Mouse (Mus musculus): ENCODE measurements at regions not wholly inside any gene's neighbourhood (a gene's known extent, or its start where the extent isn't known, plus 50 kb on each side); places are given as distances from the start of the nearest gene placed in this dataset.

DNA sequence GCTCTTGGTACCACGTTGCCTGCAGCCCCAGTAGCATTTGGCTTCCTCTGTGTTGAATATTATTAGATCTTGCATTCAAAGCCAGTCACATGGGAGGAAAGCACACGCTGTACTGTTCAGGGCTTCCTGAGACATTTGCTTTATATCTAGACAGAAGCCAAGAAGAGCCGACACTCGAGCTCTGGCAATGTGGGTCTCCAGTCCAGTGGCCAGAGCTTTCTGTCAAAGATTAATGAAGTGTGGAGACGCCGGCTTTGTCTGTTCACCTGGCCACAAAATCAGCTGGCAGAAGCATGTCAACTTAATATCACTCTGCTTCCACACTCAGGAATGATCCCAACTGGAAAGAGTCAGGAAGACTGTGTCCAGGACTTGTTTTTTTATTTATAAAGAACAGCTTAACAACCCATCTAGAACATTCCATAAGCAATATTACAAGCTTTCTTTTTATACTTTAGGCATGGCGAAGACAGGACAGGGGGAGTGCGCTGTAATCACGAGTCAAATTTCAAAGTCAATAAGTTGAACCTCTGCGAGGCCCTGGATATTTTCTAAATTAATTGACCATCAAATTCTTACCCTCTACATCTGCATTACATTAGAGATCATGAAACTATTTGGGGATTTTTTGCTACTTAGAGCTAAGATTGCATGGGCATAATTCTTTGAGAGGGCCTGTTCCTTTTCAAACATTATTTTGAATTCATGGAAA, 214.3 kb upstream of the F930015N05Rik start:
- Histone ChIP-seq H3K36me3 (ENCODE audit: insufficient read depth, low read length) (no peaks in the 10 kb centered on the region), H3K27me3 (ENCODE audit: insufficient read depth, low read length) (no peaks in the 10 kb centered on the region), H3K4me2 (replicated peaks; ENCODE audit: low read depth, low read length) (no peak overlapping the region), H3K9me3 (ENCODE audit: low read length) (no peaks in the 10 kb centered on the region), H3K4me1 (ENCODE audit: insufficient read depth, low read length) (no peaks in the 10 kb centered on the region), H3K9ac (replicated peaks; ENCODE audit: low read length) (no peak overlapping the region), H3K27ac (ENCODE audit: low read length) (no peak overlapping the region), H3K4me3 (ENCODE audit: low read length) (no peak overlapping the region)
- ATAC-seq (ENCODE audit: low FRiP score, low TSS enrichment) = peak; percentile 67; the same call in 1 of the 2 replicates
- 30% methylated on average over 10 of the region's 10 CpGs for WGBS

DNA sequence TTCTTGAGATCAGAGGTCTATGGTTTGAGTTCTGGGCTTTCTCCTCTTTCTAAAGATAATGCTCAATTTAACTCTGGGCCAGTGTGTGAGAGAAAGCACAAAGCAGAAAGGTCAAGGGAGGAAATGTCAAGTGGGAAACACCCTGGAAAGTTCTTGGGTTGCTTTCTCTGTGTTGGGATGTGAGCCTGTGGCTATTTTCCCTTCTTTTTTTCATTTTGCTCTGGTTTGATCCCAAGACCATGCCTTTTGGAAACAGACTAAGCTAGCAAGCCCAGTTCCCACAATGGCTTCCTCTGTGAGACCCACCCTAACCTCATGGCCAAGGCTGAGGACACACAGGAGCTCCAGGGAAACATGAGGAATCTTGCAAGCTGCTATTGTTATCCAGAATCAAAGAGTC, 216.4 kb upstream of the F930015N05Rik start:
- no peak overlapping the region for H3K4me3 ChIP-seq (ENCODE audit: low read length)
- no peaks in the 10 kb centered on the region for H3K4me1 ChIP-seq (ENCODE audit: insufficient read depth, low read length)
- H3K9ac ChIP-seq (replicated peaks; ENCODE audit: low read length) = no peak overlapping the region
- no peaks in the 10 kb centered on the region for H3K27me3 ChIP-seq (ENCODE audit: insufficient read depth, low read length)
- H3K9me3 ChIP-seq (ENCODE audit: low read length) = no peaks in the 10 kb centered on the region
- no peak overlapping the region for H3K4me2 ChIP-seq (replicated peaks; ENCODE audit: low read depth, low read length)
- no peak overlapping the region for H3K27ac ChIP-seq (ENCODE audit: low read length)
- ATAC-seq (ENCODE audit: low FRiP score, low TSS enrichment) = no peak
- no peaks in the 10 kb centered on the region for H3K36me3 ChIP-seq (ENCODE audit: insufficient read depth, low read length)

DNA sequence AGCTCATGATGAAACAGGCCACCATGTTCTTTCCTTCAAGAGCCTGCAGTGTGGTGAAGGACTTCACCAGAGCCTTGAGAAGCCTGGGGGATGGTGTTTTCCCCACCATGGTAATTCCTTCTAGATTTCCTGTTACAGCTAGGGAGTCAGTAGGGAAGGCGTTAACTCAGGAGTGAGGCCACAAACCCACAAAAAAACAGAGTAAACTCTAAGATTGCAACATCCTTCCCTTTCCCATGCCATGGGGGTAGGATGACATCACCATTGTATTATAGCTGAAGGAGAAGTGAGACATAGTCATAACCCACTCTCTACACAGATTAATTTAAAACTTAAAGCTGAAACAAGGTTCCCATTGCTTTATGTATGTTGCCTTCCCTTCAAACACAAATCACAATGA, 218.7 kb upstream of the F930015N05Rik start:
- no peak overlapping the region for H3K9ac ChIP-seq (replicated peaks; ENCODE audit: low read length)
- 75% methylated on average over 1 of the region's 1 CpGs for WGBS
- no peak overlapping the region for H3K27ac ChIP-seq (ENCODE audit: low read length)
- no peak overlapping the region for H3K4me3 ChIP-seq (ENCODE audit: low read length)
- no peaks in the 10 kb centered on the region for H3K27me3 ChIP-seq (ENCODE audit: insufficient read depth, low read length)
- H3K36me3 ChIP-seq (ENCODE audit: insufficient read depth, low read length) = no peaks in the 10 kb centered on the region
- H3K4me2 ChIP-seq (replicated peaks; ENCODE audit: low read depth, low read length) = no peak overlapping the region
- ATAC-seq (ENCODE audit: low FRiP score, low TSS enrichment) = no peak
- H3K4me1 ChIP-seq (ENCODE audit: insufficient read depth, low read length) = no peaks in the 10 kb centered on the region
- no peaks in the 10 kb centered on the region for H3K9me3 ChIP-seq (ENCODE audit: low read length)

- Histone ChIP-seq H3K4me1 (ENCODE audit: insufficient read depth, low read length) (no peaks in the 10 kb centered on the region), H3K36me3 (ENCODE audit: insufficient read depth, low read length) (no peaks in the 10 kb centered on the region), H3K4me2 (replicated peaks; ENCODE audit: low read depth, low read length) (no peak overlapping the region), H3K4me3 (ENCODE audit: low read length) (no peak overlapping the region), H3K9ac (replicated peaks; ENCODE audit: low read length) (no peak overlapping the region), H3K9me3 (ENCODE audit: low read length) (no peaks in the 10 kb centered on the region), H3K27ac (ENCODE audit: low read length) (no peak overlapping the region), H3K27me3 (ENCODE audit: insufficient read depth, low read length) (no peaks in the 10 kb centered on the region)
- ATAC-seq (ENCODE audit: low FRiP score, low TSS enrichment) = no peak
- 36% methylated on average over 6 of the region's 6 CpGs for WGBS
These were observed 226.7 kb upstream of the F930015N05Rik start for GRCm38 (mm10) chr11:64663166-64663565.

DNA sequence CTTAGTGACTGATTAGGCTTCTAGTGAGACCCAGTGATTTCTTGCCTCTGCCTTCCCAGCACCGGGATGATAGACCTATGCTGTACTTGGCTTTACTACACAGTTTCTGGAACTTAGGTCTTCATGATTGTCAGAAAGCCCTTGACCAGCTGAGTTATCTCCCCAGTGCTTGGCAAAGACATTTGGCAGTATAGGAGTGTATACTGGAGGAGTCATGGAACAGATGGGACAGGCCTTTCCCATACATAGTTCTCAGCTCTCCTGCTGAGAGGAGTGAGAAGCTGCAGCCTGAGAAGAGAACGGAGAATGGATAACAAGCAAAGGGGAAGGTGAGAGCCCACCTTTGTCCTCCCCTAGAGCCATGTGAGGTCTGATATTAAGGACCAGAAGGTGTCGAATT, 230.6 kb upstream of the F930015N05Rik start:
- WGBS = 90% methylated on average over 3 of the region's 3 CpGs
- ATAC-seq (ENCODE audit: low FRiP score, low TSS enrichment) = no peak
- Histone ChIP-seq H3K4me1 (ENCODE audit: insufficient read depth, low read length) (no peaks in the 10 kb centered on the region), H3K27me3 (ENCODE audit: insufficient read depth, low read length) (no peaks in the 10 kb centered on the region), H3K36me3 (ENCODE audit: insufficient read depth, low read length) (no peaks in the 10 kb centered on the region), H3K4me2 (replicated peaks; ENCODE audit: low read depth, low read length) (no peak overlapping the region), H3K4me3 (ENCODE audit: low read length) (no peak overlapping the region), H3K27ac (ENCODE audit: low read length) (no peak overlapping the region), H3K9ac (replicated peaks; ENCODE audit: low read length) (no peak overlapping the region), H3K9me3 (ENCODE audit: low read length) (no peaks in the 10 kb centered on the region)

DNA sequence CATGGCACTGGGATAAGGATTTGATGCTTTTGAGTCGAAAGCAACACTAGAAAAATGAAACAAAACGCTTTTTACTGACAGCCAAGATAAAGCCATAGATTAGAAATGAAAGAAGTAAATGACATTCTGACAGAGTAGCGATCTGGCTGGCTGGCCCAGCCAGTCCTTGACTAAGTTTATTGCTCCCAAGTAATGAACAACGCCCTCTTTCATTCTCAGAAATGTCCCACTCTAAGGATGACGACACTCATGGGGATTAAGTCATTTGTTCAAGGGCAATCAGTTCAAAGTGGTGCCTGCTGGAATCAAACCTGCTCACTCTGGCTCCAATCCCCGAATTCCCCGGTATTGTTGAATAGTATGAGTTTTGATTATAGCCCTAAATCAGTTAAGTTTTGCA, 231.1 kb upstream of the F930015N05Rik start:
- ATAC-seq (ENCODE audit: low FRiP score, low TSS enrichment) = no peak
- Histone ChIP-seq H3K4me3 (ENCODE audit: low read length) (no peak overlapping the region), H3K27me3 (ENCODE audit: insufficient read depth, low read length) (no peaks in the 10 kb centered on the region), H3K36me3 (ENCODE audit: insufficient read depth, low read length) (no peaks in the 10 kb centered on the region), H3K4me1 (ENCODE audit: insufficient read depth, low read length) (no peaks in the 10 kb centered on the region), H3K27ac (ENCODE audit: low read length) (no peak overlapping the region), H3K9ac (replicated peaks; ENCODE audit: low read length) (no peak overlapping the region), H3K4me2 (replicated peaks; ENCODE audit: low read depth, low read length) (no peak overlapping the region), H3K9me3 (ENCODE audit: low read length) (no peaks in the 10 kb centered on the region)
- WGBS = 60% methylated on average over 7 of the region's 7 CpGs

- no peak for ATAC-seq (ENCODE audit: low FRiP score, low TSS enrichment)
- Histone ChIP-seq H3K4me2 (replicated peaks; ENCODE audit: low read depth, low read length) (no peak overlapping the region), H3K27ac (ENCODE audit: low read length) (no peak overlapping the region), H3K9ac (replicated peaks; ENCODE audit: low read length) (no peak overlapping the region), H3K4me3 (ENCODE audit: low read length) (no peak overlapping the region), H3K4me1 (ENCODE audit: insufficient read depth, low read length) (no peaks in the 10 kb centered on the region), H3K9me3 (ENCODE audit: low read length) (peaks cover 3% of the 10 kb centered on the region; the same call in 1 of the 2 replicates), H3K27me3 (ENCODE audit: insufficient read depth, low read length) (no peaks in the 10 kb centered on the region), H3K36me3 (ENCODE audit: insufficient read depth, low read length) (no peaks in the 10 kb centered on the region)
- WGBS = 47% methylated on average over 3 of the region's 3 CpGs
These were observed 235.4 kb upstream of the F930015N05Rik start for GRCm38 (mm10) chr11:64671898-64672297.

DNA sequence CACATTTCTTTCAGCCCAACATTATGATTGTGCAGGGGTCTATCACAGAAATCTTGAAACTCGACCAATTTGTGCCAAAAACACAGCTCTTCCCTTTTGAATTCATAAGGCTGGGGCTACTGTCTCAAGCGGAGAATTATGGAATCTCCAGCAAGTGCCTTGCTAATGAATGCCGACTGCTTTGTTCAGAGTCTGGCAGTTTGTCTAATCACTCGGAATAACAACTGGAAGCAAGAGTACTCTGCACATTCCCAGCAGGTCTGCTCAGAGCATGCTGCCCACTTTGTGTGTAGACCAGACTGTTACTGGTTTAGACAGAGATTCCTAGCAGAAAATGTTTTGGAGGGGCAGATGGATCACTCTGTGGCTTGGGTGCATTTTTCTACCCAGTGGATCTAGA, 237.1 kb upstream of the F930015N05Rik start:
- H3K4me3 ChIP-seq (ENCODE audit: low read length) = no peak overlapping the region
- no peaks in the 10 kb centered on the region for H3K4me1 ChIP-seq (ENCODE audit: insufficient read depth, low read length)
- H3K9ac ChIP-seq (replicated peaks; ENCODE audit: low read length) = no peak overlapping the region
- no peaks in the 10 kb centered on the region for H3K36me3 ChIP-seq (ENCODE audit: insufficient read depth, low read length)
- no peaks in the 10 kb centered on the region for H3K27me3 ChIP-seq (ENCODE audit: insufficient read depth, low read length)
- H3K9me3 ChIP-seq (ENCODE audit: low read length) = peaks cover 3% of the 10 kb centered on the region; the same call in 1 of the 2 replicates
- WGBS = 82% methylated on average over 4 of the region's 4 CpGs
- H3K27ac ChIP-seq (ENCODE audit: low read length) = no peak overlapping the region
- no peak overlapping the region for H3K4me2 ChIP-seq (replicated peaks; ENCODE audit: low read depth, low read length)
- no peak for ATAC-seq (ENCODE audit: low FRiP score, low TSS enrichment)

GRCm38 (mm10) chr11:64703776-64704175, 267.3 kb upstream of the F930015N05Rik start:
- no peaks in the 10 kb centered on the region for H3K4me1 ChIP-seq (ENCODE audit: insufficient read depth, low read length)
- no peak for ATAC-seq (ENCODE audit: low FRiP score, low TSS enrichment)
- H3K4me2 ChIP-seq (replicated peaks; ENCODE audit: low read depth, low read length) = no peak overlapping the region
- no peaks in the 10 kb centered on the region for H3K36me3 ChIP-seq (ENCODE audit: insufficient read depth, low read length)
- H3K9me3 ChIP-seq (ENCODE audit: low read length) = no peaks in the 10 kb centered on the region
- H3K9ac ChIP-seq (replicated peaks; ENCODE audit: low read length) = no peak overlapping the region
- H3K4me3 ChIP-seq (ENCODE audit: low read length) = no peak overlapping the region
- H3K27me3 ChIP-seq (ENCODE audit: insufficient read depth, low read length) = no peaks in the 10 kb centered on the region
- H3K27ac ChIP-seq (ENCODE audit: low read length) = no peak overlapping the region
- WGBS = 82% methylated on average over 1 of the region's 1 CpGs

DNA sequence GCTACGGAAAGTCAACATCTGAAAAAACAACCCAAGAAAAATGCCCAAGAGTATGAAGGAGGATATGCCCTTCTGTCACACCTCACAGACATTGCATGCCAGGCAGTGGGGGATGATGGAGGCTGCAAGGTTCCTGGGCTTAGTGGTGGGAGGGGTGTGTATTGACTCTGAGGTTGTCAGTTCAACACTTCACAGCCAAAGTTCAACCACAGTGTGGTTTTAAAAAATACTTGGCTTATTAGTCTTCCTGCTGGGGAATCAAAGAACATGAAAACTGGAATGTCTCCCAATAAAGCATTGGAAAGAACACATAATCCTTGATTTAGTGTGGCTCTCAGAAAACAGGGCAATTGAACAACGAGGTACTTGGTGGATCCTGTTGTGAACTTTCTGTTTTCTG, 267.0 kb upstream of the Elac2 start:
- Histone ChIP-seq H3K27me3 (ENCODE audit: insufficient read depth, low read length) (no peaks in the 10 kb centered on the region), H3K4me1 (ENCODE audit: insufficient read depth, low read length) (no peaks in the 10 kb centered on the region), H3K9ac (replicated peaks; ENCODE audit: low read length) (no peak overlapping the region), H3K27ac (ENCODE audit: low read length) (no peak overlapping the region), H3K36me3 (ENCODE audit: insufficient read depth, low read length) (no peaks in the 10 kb centered on the region), H3K4me3 (ENCODE audit: low read length) (no peak overlapping the region), H3K4me2 (replicated peaks; ENCODE audit: low read depth, low read length) (no peak overlapping the region), H3K9me3 (ENCODE audit: low read length) (no peaks in the 10 kb centered on the region)
- 54% methylated on average over 2 of the region's 2 CpGs for WGBS
- no peak for ATAC-seq (ENCODE audit: low FRiP score, low TSS enrichment)

Data from kidney, embryonic 16.5 days (tissue).